Mouse (Mus musculus) large intestine, adult 2 months (tissue): Measurements from ENCODE around the gene Ddr2. TPM values are rescaled to one million over a fixed set of nuclear protein-coding genes. Genes with fewer than 3 reads are reported as not detected.
"Not testable (repeated sequence)": the region's sequence is repeated elsewhere in the genome, so short reads cannot be mapped to it uniquely, and the experiment has no call there.

Experiments used
- DNase-seq: peaks from one replicate; pipeline ENCODE4 v3.0.0-alpha.2; 2012; ENCODE audit warnings: low read depth, low spot score
- WGBS: fragments of 180-500 bp; shearing (Covaris S2); methylation state at CpG from one replicate; pipeline ENCODE4 v1.1.7; 2018; 5-methylcytosine and 5-hydroxymethylcytosine counted together
- polyA plus RNA-seq: library from polyadenylated mRNA; depleted of rRNA; stranded (reverse); fragments of >200 nt; gene quantifications from 2 replicates; pipeline ENCODE4 v1.2.3, GENCODE M21; 2012

Gene Ddr2
- polyA plus RNA-seq, 1 experiment: 4.7 TPM

- WGBS: 75% methylated on average over 4 of the region's 4 CpGs
- no peak for DNase-seq
These were observed 62.1 kb downstream of the Ddr2 start for GRCm38 (mm10) chr1:170048434-170048833.

GRCm38 (mm10) chr1:170044726-170045471, 65.7 kb downstream of the Ddr2 start:
- DNase-seq: no peak
- WGBS: 71% methylated on average over 9 of the region's 9 CpGs

GRCm38 (mm10) chr1:170043753-170044152, 66.8 kb downstream of the Ddr2 start:
- no peak for DNase-seq

- no peak for DNase-seq
These were observed 67.6 kb downstream of the Ddr2 start for GRCm38 (mm10) chr1:170042996-170043395.

DNA sequence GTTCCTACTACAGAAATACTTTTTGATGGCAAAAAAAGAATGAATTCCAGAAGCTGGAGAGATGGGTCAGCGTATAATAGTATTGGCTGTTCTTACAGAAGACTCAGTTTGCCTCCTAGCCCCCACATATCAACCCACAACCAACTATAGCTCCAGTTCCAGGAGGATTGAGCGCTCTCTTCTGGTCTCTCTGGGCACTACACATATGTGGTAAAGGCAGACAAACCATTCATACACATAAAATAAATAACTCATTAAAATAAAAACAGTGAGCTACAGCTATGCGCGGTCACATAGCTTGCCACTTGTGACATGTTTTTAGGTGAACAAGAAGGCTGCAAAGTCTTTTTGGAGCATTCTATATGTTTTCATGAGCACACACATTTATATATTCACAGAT, 71.2 kb downstream of the Ddr2 start:
- 71% methylated on average over 4 of the region's 4 CpGs for WGBS

More at GRCm38 (mm10) chr1:170042996-170043395, 67.6 kb downstream of the Ddr2 start:
- 78% methylated on average over 5 of the region's 5 CpGs for WGBS

DNA sequence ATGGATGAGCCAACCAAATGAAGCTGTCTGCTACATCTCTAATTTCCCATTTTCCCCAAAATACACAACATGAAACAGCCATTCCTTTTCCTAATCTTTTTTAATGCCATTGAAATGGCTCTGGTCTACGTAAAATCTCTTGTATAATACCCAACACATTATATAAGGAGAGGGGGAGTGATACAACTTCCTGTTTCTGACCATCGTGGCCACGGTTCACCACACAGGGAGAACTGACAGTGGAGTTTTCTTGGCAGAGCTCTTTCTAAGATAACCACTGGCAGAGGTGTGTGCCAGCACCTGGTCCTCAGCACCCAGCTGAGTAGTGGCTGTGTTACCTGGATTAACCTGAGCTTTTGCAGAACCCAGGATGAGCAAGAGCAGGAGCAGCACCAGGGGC, 75.0 kb downstream of the Ddr2 start:
- WGBS: 62% methylated on average over 3 of the region's 3 CpGs
- DNase-seq: no peak

More for the DNA sequence above, 71.2 kb downstream of the Ddr2 start:
- DNase-seq: no peak

GRCm38 (mm10) chr1:170034961-170035360, 75.6 kb downstream of the Ddr2 start:
- WGBS: 75% methylated on average over 4 of the region's 4 CpGs
- DNase-seq: no peak

GRCm38 (mm10) chr1:170031656-170032055, 78.9 kb downstream of the Ddr2 start:
- WGBS: 74% methylated on average over 3 of the region's 3 CpGs
- no peak for DNase-seq

DNA sequence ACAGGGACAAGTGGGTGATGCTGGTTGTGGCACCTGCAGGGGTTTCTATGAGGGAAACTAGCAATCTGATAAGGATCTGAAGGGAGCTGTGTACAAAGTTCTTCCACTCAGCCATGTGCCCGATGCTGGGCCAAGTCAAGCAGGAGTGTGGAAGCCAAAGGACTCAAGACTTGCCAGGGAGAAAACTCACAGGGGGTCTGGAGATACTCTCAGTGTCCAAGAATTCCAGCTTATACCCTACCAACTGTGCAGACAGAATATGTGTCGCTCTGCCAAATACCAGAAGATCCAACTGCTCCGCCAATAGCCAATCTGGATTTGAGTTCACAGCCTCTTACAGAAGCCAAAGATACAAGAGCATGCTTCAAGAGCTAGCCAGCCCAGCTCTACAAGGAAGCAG, 95.8 kb downstream of the Ddr2 start:
- WGBS: 85% methylated on average over 3 of the region's 3 CpGs
- no peak for DNase-seq

GRCm38 (mm10) chr1:170010716-170011505, 99.7 kb downstream of the Ddr2 start:
- WGBS: 79% methylated on average over 15 of the region's 15 CpGs
- no peak for DNase-seq

GRCm38 (mm10) chr1:170009296-170009695, 101.3 kb downstream of the Ddr2 start:
- DNase-seq: no peak
- 90% methylated on average over 1 of the region's 1 CpGs for WGBS

- no peak for DNase-seq
- WGBS: 60% methylated on average over 13 of the region's 13 CpGs
These were observed 101.9 kb downstream of the Ddr2 start for GRCm38 (mm10) chr1:170008432-170009220.

GRCm38 (mm10) chr1:170006516-170006915, 104.0 kb downstream of the Ddr2 start:
- 51% methylated on average over 5 of the region's 5 CpGs for WGBS
- no peak for DNase-seq

DNA sequence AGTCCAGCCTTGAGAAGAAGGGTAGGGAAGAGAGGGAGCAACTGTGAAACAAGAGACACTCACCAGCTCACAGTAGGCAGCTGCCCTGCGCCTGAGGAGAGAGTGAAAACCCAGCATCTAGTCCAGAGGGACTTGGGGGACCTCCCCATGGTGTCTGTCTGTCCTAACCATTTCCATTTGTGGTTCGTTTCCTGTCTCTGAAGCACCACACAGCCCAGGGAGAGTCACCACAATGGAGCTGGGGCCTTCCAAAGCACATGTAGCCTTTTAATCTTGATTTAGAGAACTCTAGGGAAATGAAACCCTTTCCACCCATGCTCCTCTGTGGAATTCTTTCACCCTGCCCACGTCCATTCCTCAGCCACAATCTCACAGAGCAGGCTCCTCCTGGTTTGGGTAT, 105.3 kb downstream of the Ddr2 start:
- 67% methylated on average over 3 of the region's 3 CpGs for WGBS

GRCm38 (mm10) chr1:169993901-169994300, 116.7 kb downstream of the Ddr2 start:
- WGBS: 89% methylated on average over 6 of the region's 6 CpGs

More for the DNA sequence above, 105.3 kb downstream of the Ddr2 start:
- no peak for DNase-seq

GRCm38 (mm10) chr1:169986166-169986565, 124.4 kb downstream of the Ddr2 start:
- WGBS: 59% methylated on average over 1 of the region's 1 CpGs
- no peak for DNase-seq

More at GRCm38 (mm10) chr1:169993901-169994300, 116.7 kb downstream of the Ddr2 start:
- DNase-seq: not testable (repeated sequence)

DNA sequence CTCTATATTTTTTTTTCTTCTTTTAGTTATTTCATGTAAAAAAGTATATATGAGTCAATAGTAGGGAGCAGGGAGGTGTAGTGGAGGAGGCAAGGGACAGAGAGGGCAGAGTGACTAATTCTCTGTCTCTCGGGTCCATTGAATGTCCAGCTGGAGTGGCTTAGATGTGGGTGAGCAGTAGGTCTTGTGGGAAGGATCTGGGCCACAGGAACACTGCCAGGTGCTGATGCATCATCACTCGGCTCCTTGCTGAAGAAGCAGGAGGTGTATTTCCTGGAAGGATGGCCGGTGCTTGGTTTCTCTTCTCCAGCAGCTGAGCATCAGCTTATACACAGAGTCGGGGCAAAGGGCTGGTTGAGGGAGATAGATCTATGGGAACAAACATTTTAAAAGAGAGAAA, 132.9 kb downstream of the Ddr2 start:
- WGBS: 70% methylated on average over 4 of the region's 4 CpGs
- DNase-seq: no peak

GRCm38 (mm10) chr1:169971998-169972397, 138.6 kb downstream of the Ddr2 start:
- no peak for DNase-seq
- whole genome bisulfite sequencing: 78% methylated on average over 2 of the region's 2 CpGs

GRCm38 (mm10) chr1:169970936-169971335, 139.6 kb downstream of the Ddr2 start:
- 88% methylated on average over 4 of the region's 4 CpGs for WGBS
- no peak for DNase-seq

GRCm38 (mm10) chr1:169969516-169969886, 141.1 kb downstream of the Ddr2 start:
- under 1% methylated on average over 9 of the region's 9 CpGs for WGBS
- no peak for DNase-seq
